Mouse (Mus musculus) bone marrow macrophage, adult 2 months (primary cell): Measurements from ENCODE around the gene Ints14.

Source experiments
- CTCF ChIP-seq: IDR thresholded peaks from 2 replicates; pipeline ENCODE4 v1.5.1; 2012; ENCODE audit warnings: low read depth, mild to moderate bottlenecking, low read length, moderate library complexity
- POLR2A ChIP-seq: IDR thresholded peaks from 2 replicates; pipeline ENCODE4 v1.6.1; 2012; ENCODE audit warnings: mild to moderate bottlenecking, low read depth, low read length, borderline replicate concordance

- TF ChIP-seq CTCF (no peak; the same call in 1 of the 2 replicates), POLR2A (no peak)
Measured at GRCm38 (mm10) chr9:64936508-64936907, 24.2 kb upstream of the Ints14 start.
